Mouse (Mus musculus): ENCODE results near the gene Phf8. TPM values are rescaled to one million over a fixed set of nuclear protein-coding genes. Genes with fewer than 3 reads are reported as not detected.
"Not testable (repeated sequence)": the region's sequence is repeated elsewhere in the genome, so short reads cannot be mapped to it uniquely, and the experiment has no call there.

Phf8 gene
- 30.0 and 31.6 TPM in 2 replicates for polyA plus RNA-seq (2014; fragmentation: Nextera tagmentation; extraction: Ambion mirVana)

- H3K36me3 ChIP-seq (ENCODE audit: control insufficient read depth, insufficient read depth, low read length) = no peaks in the 10 kb centered on the region
- H3K27ac ChIP-seq (ENCODE audit: low read depth, low read length) = peak within 1 kb of the TSS; percentile 96
- H3K4me1 ChIP-seq (ENCODE audit: control insufficient read depth, insufficient read depth, low read length) = no peaks in the 10 kb centered on the region
- H3K27me3 ChIP-seq (ENCODE audit: control insufficient read depth, insufficient read depth, low read length) = no peaks in the 10 kb centered on the region
- DNase-seq (ENCODE audit: low spot score) (peak; percentile 93), ATAC-seq (ENCODE audit: insufficient read depth, low FRiP score, low TSS enrichment) (peak; percentile 96)
- no peaks in the 10 kb centered on the region for H3K9me3 ChIP-seq (ENCODE audit: control insufficient read depth, low read length)
- peak within 1 kb of the TSS; percentile 67 for H3K9ac ChIP-seq (ENCODE audit: low read length)
- H3K4me3 ChIP-seq (ENCODE audit: low read depth, low read length) = peak within 1 kb of the TSS; percentile 50
- WGBS = 20% methylated on average over 68 of the region's 68 CpGs
- H3K4me2 ChIP-seq (ENCODE audit: low read depth) = peak within 1 kb of the TSS; percentile 58
These were observed at the start of gene Phf8 for GRCm38 (mm10) chrX:151520458-151521322. Gene Phf8, plus strand, starts transcription at chrX:151520672.

GRCm38 (mm10) chrX:151488128-151488527 lies 32.3 kb upstream of the Phf8 start:
- no peak overlapping the region for H3K9ac ChIP-seq (ENCODE audit: low read length)
- H3K4me1 ChIP-seq (ENCODE audit: control insufficient read depth, insufficient read depth, low read length) = no peaks in the 10 kb centered on the region
- H3K4me2 ChIP-seq (ENCODE audit: low read depth) = no peak overlapping the region
- no peak for DNase-seq (ENCODE audit: low spot score)
- 77% methylated on average over 3 of the region's 3 CpGs for WGBS
- ATAC-seq (ENCODE audit: insufficient read depth, low FRiP score, low TSS enrichment) = no peak
- H3K27ac ChIP-seq (ENCODE audit: low read depth, low read length) = no peak overlapping the region
- no peaks in the 10 kb centered on the region for H3K36me3 ChIP-seq (ENCODE audit: control insufficient read depth, insufficient read depth, low read length)
- no peaks in the 10 kb centered on the region for H3K9me3 ChIP-seq (ENCODE audit: control insufficient read depth, low read length)
- H3K4me3 ChIP-seq (ENCODE audit: low read depth, low read length) = no peak overlapping the region
- no peaks in the 10 kb centered on the region for H3K27me3 ChIP-seq (ENCODE audit: control insufficient read depth, insufficient read depth, low read length)

- H3K9ac ChIP-seq (ENCODE audit: low read length); H3K27me3 ChIP-seq (ENCODE audit: control insufficient read depth, insufficient read depth, low read length); H3K27ac ChIP-seq (ENCODE audit: low read depth, low read length); H3K36me3 ChIP-seq (ENCODE audit: control insufficient read depth, insufficient read depth, low read length); H3K4me3 ChIP-seq (ENCODE audit: low read depth, low read length); DNase-seq (ENCODE audit: low spot score); ATAC-seq (ENCODE audit: insufficient read depth, low FRiP score, low TSS enrichment); H3K9me3 ChIP-seq (ENCODE audit: control insufficient read depth, low read length); H3K4me2 ChIP-seq (ENCODE audit: low read depth); H3K4me1 ChIP-seq (ENCODE audit: control insufficient read depth, insufficient read depth, low read length): not testable (repeated sequence)
- WGBS = 96% methylated on average over 4 of the region's 4 CpGs
These were observed 27.2 kb upstream of the Phf8 start for GRCm38 (mm10) chrX:151493269-151493668.

- no peak overlapping the region for H3K4me3 ChIP-seq (ENCODE audit: low read depth, low read length)
- no peaks in the 10 kb centered on the region for H3K4me1 ChIP-seq (ENCODE audit: control insufficient read depth, insufficient read depth, low read length)
- ATAC-seq (ENCODE audit: insufficient read depth, low FRiP score, low TSS enrichment) (no peak), DNase-seq (ENCODE audit: low spot score) (no peak)
- no peaks in the 10 kb centered on the region for H3K27me3 ChIP-seq (ENCODE audit: control insufficient read depth, insufficient read depth, low read length)
- H3K9me3 ChIP-seq (ENCODE audit: control insufficient read depth, low read length) = no peaks in the 10 kb centered on the region
- H3K36me3 ChIP-seq (ENCODE audit: control insufficient read depth, insufficient read depth, low read length) = no peaks in the 10 kb centered on the region
- H3K4me2 ChIP-seq (ENCODE audit: low read depth) = no peak overlapping the region
- H3K9ac ChIP-seq (ENCODE audit: low read length) = no peak overlapping the region
- WGBS = 96% methylated on average over 1 of the region's 1 CpGs
- no peak overlapping the region for H3K27ac ChIP-seq (ENCODE audit: low read depth, low read length)
These were observed 23.9 kb upstream of the Phf8 start for GRCm38 (mm10) chrX:151496596-151496995.

GRCm38 (mm10) chrX:151508536-151508935 lies 11.9 kb upstream of the Phf8 start:
- no peak for ATAC-seq (ENCODE audit: insufficient read depth, low FRiP score, low TSS enrichment)
- H3K36me3 ChIP-seq (ENCODE audit: control insufficient read depth, insufficient read depth, low read length) = no peaks in the 10 kb centered on the region
- no peak for DNase-seq (ENCODE audit: low spot score)
- H3K27me3 ChIP-seq (ENCODE audit: control insufficient read depth, insufficient read depth, low read length) = no peaks in the 10 kb centered on the region
- H3K9me3 ChIP-seq (ENCODE audit: control insufficient read depth, low read length) = no peaks in the 10 kb centered on the region
- H3K27ac ChIP-seq (ENCODE audit: low read depth, low read length) = no peak overlapping the region
- no peak overlapping the region for H3K4me2 ChIP-seq (ENCODE audit: low read depth)
- H3K9ac ChIP-seq (ENCODE audit: low read length) = no peak overlapping the region
- H3K4me3 ChIP-seq (ENCODE audit: low read depth, low read length) = no peak overlapping the region
- H3K4me1 ChIP-seq (ENCODE audit: control insufficient read depth, insufficient read depth, low read length) = no peaks in the 10 kb centered on the region

GRCm38 (mm10) chrX:151509906-151510305 lies 10.6 kb upstream of the Phf8 start:
- Histone ChIP-seq H3K9ac (ENCODE audit: low read length) (no peak overlapping the region), H3K9me3 (ENCODE audit: control insufficient read depth, low read length) (no peaks in the 10 kb centered on the region), H3K27me3 (ENCODE audit: control insufficient read depth, insufficient read depth, low read length) (no peaks in the 10 kb centered on the region), H3K4me2 (ENCODE audit: low read depth) (no peak overlapping the region), H3K36me3 (ENCODE audit: control insufficient read depth, insufficient read depth, low read length) (no peaks in the 10 kb centered on the region), H3K4me3 (ENCODE audit: low read depth, low read length) (no peak overlapping the region), H3K4me1 (ENCODE audit: control insufficient read depth, insufficient read depth, low read length) (no peaks in the 10 kb centered on the region), H3K27ac (ENCODE audit: low read depth, low read length) (no peak overlapping the region)
- DNase-seq (ENCODE audit: low spot score) (no peak), ATAC-seq (ENCODE audit: insufficient read depth, low FRiP score, low TSS enrichment) (no peak)
- WGBS = 92% methylated on average over 1 of the region's 1 CpGs

GRCm38 (mm10) chrX:151513066-151513465 lies 7.4 kb upstream of the Phf8 start:
- 84% methylated on average over 3 of the region's 3 CpGs for WGBS

GRCm38 (mm10) chrX:151513694-151514093 lies 6.8 kb upstream of the Phf8 start:
- 94% methylated on average over 2 of the region's 2 CpGs for WGBS
- no peak for DNase-seq (ENCODE audit: low spot score)

More at GRCm38 (mm10) chrX:151513066-151513465, 7.4 kb upstream of the Phf8 start:
- DNase-seq (ENCODE audit: low spot score) (no peak), ATAC-seq (ENCODE audit: insufficient read depth, low FRiP score, low TSS enrichment) (no peak)
- H3K4me1 ChIP-seq (ENCODE audit: control insufficient read depth, insufficient read depth, low read length) = no peaks in the 10 kb centered on the region
- H3K9ac ChIP-seq (ENCODE audit: low read length) = no peak overlapping the region
- no peaks in the 10 kb centered on the region for H3K36me3 ChIP-seq (ENCODE audit: control insufficient read depth, insufficient read depth, low read length)
- no peaks in the 10 kb centered on the region for H3K9me3 ChIP-seq (ENCODE audit: control insufficient read depth, low read length)
- H3K4me3 ChIP-seq (ENCODE audit: low read depth, low read length) = no peak overlapping the region
- no peaks in the 10 kb centered on the region for H3K27me3 ChIP-seq (ENCODE audit: control insufficient read depth, insufficient read depth, low read length)
- no peak overlapping the region for H3K4me2 ChIP-seq (ENCODE audit: low read depth)
- H3K27ac ChIP-seq (ENCODE audit: low read depth, low read length) = no peak overlapping the region

GRCm38 (mm10) chrX:151518181-151518580 lies 2.3 kb upstream of the Phf8 start:
- Histone ChIP-seq H3K4me1 (ENCODE audit: control insufficient read depth, insufficient read depth, low read length) (no peaks in the 10 kb centered on the region), H3K27me3 (ENCODE audit: control insufficient read depth, insufficient read depth, low read length) (no peaks in the 10 kb centered on the region), H3K9me3 (ENCODE audit: control insufficient read depth, low read length) (no peaks in the 10 kb centered on the region), H3K4me3 (ENCODE audit: low read depth, low read length) (no peak overlapping the region), H3K27ac (ENCODE audit: low read depth, low read length) (no peak overlapping the region), H3K9ac (ENCODE audit: low read length) (no peak overlapping the region), H3K36me3 (ENCODE audit: control insufficient read depth, insufficient read depth, low read length) (no peaks in the 10 kb centered on the region), H3K4me2 (ENCODE audit: low read depth) (no peak overlapping the region)
- DNase-seq (ENCODE audit: low spot score) (no peak), ATAC-seq (ENCODE audit: insufficient read depth, low FRiP score, low TSS enrichment) (no peak)
- WGBS = 71% methylated on average over 1 of the region's 1 CpGs

More at GRCm38 (mm10) chrX:151513694-151514093, 6.8 kb upstream of the Phf8 start:
- no peak overlapping the region for H3K9ac ChIP-seq (ENCODE audit: low read length)
- H3K36me3 ChIP-seq (ENCODE audit: control insufficient read depth, insufficient read depth, low read length) = no peaks in the 10 kb centered on the region
- no peak for ATAC-seq (ENCODE audit: insufficient read depth, low FRiP score, low TSS enrichment)
- H3K27me3 ChIP-seq (ENCODE audit: control insufficient read depth, insufficient read depth, low read length) = no peaks in the 10 kb centered on the region
- H3K4me1 ChIP-seq (ENCODE audit: control insufficient read depth, insufficient read depth, low read length) = no peaks in the 10 kb centered on the region
- no peaks in the 10 kb centered on the region for H3K9me3 ChIP-seq (ENCODE audit: control insufficient read depth, low read length)
- H3K4me3 ChIP-seq (ENCODE audit: low read depth, low read length) = no peak overlapping the region
- H3K27ac ChIP-seq (ENCODE audit: low read depth, low read length) = no peak overlapping the region
- no peak overlapping the region for H3K4me2 ChIP-seq (ENCODE audit: low read depth)
